Mouse (Mus musculus): ENCODE data around the gene Pla1a.

GRCm38 (mm10) chr16:38432498-38433425, at the start of gene Pla1a:
- TF ChIP-seq CTCF (IDR thresholded peaks at IDR 0.05; ENCODE audit: low read depth) (no peak), EP300 (optimal IDR thresholded peaks at IDR 0.05) (no peak)
